Mouse (Mus musculus): ENCODE measurements at regions not wholly inside any gene's neighbourhood (a gene's known extent, or its start where the extent isn't known, plus 50 kb on each side); places are given as distances from the start of the nearest gene placed in this dataset.
A peak's percentile ranks its signal among the peaks of the same experiment; 100 is the strongest.

DNA sequence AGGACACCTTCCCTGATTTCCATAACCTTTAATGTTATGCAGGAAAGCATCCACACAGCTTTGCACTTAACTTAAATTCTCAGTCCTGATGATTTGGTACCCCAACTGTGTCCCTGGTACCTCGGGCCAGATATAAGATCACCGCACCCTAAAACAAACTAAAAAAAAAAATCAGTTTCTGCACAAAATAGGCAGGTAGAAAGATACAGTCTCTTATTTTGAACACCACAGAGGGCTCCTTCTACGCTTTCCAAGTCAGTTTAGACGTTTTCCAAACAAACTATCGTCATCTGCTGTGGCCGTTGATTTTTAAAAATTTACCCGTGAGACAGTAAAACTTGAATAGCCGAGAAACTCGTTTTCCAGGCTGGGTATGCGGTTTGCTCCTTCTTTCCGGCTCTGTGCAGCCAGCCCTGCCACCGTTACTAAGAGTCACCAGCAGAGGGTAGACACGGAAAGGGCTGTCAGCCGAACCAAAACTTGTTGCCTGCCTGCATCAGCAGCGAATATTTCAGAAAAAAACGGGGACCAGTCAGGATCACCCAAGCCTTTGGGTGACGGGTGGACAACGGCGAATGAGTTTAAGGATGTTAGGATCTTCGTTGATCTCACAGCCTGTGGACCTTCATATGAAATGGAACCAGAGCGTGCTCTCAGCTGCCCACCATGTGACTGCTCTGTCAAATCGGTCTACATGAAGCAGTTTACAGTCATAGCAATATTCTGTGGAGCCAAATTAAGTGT is 74.4 kb upstream of the Gpc5 start:
- DNase-seq, result peak; percentile 69

DNA sequence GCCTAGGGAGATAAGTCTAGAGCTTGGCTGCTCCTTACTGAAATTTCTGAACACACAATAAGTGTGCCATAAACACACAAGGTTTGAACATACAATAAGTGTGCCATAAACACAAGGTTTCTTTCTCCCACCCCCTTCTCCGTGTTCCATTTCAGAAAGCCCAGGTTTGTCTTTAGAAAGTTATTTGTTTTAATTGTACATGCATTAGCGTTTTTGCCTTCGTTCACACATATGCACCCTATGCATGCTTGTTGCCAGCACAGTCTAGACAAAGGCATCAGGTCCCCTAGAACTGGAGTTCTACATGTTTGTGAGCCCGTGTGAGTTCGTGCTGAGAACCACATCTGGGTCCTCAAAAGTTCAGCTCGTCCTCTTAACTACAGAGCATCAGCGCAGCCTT is 64.0 kb upstream of the Gpc5 start:
- DNase-seq, result no peak

DNA sequence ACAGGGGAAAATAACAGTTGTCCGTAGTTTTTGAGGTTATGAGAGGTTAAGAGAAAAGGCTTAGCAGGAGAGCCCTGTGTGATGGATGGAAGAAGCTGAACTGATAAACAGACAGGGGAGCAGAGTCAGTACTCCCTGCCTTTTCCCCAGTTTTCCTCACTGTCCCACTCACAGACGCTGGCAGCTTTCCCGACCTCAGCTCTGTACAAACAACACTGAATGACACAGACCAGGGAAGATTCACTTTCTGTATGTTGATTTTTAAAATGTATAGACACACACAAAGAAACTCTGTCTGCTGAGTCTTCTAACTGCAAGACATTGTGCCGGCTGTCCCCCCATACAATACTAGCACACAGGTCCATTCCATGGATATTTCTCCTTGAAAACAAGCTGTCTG is 60.3 kb upstream of the Gpc5 start:
- no peak for DNase-seq

DNA sequence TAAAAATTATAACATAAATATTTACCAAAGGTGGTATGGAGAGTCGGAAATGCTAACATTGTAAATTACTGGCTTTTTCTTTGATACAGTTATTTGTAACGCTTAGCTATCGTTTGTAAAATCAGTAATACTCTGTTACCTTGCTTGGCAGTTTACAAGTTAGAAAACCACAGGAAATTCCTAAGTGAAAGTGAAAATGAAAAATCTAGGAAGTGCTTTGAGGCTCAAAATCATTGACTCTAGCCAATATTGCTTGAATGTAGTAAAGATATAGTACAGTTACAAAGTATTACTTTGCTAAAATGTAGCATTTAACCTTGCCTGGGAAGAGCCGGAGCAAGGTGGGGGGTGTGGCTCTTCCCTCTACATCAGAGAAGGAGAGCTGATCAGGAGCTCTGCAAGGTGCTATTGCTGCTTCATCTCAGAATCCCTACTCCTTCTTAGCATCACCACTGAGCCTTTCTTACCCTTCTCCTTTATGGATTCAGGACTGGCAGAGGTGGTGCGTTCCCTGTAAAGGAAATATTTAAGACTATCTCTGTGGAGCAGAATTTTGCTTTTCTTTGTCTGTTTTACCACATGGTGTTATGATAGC is 58.5 kb upstream of the Gpc5 start:
- DNase-seq, result no peak

DNA sequence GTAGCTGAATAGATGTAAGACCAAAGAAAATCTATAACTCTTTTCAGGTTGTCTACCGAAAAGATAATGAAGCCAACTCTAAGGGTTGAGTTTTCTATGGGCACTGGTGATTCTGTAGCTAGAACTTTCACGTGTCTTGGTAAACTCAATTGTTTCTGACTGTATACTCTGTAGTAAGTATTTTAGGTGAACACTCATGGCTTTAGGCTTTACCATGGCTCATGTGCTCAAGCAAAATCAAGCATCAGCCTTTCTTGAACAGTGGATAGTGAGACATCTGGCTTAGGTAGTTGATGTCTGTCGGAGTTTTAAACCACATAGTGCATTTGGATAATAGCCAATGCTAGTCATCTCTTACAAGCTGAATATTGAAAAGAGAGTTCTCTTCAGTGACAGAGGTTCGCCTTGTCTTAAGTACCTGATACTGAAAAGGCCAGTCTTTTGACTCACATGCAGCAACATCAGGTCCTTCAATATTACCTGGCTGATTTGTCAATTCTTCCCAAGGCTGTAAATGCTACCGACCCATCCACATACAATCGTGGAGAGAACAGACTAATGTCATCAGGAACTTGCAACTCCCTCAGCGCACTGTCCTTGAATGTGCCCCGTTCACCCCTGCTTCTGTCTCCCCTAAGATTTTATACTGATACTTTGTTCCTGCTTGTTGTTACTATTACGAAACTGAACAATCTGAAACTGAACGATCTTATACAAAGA is 57.1 kb upstream of the Gpc5 start:
- DNase-seq, result no peak

DNA sequence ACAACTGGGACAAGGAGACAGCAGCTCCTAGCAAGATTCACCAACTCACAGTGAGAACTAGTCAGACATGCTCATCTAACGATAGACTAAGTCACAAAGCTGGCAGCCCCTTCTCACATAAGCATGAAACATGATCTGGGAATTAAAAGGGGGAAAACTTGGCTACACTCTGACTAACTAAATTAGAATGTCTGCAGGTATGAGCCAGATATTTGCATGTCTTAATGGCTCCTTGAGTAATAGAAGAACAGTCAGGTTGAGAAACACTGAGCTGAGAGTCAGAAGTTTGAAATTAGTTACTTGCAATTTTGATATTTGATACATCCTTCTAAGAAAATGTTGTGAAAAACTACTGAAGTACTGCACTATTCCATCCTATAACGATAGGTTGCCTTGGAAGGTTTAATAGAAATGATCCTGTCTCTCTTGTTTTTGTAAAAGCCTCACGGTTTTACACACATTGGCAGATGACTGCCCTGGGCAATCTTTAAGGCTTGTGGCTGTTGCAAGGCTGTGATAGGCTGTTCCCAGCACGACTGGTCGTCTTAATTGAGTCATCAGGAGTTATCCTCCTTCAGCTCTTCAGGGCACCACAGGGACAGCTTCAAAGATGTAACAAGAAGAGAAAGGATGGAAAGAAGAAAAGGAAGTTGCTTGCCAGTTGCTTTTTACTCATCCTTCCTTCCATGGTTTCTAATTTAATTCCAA is 54.8 kb upstream of the Gpc5 start:
- no peak for DNase-seq

DNA sequence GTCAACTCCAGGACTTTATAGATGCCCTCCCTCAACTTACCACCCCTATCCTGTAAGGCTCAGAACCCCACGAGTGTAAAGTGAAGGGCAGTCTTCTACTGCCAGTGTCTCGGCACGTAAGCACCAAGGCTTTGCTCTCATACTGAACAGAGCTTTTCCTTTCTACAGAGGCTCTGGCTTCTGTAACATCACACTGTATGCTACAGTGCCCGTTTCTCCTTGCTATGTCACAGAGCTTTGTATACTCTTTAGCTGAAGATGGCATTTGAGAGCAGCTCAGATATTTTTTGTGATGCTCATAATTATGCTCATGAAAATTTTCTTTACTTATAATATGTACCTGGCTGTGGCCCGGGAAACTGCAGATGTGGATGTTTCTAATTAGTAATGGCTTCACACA is 53.2 kb upstream of the Gpc5 start:
- DNase-seq, result no peak

DNA sequence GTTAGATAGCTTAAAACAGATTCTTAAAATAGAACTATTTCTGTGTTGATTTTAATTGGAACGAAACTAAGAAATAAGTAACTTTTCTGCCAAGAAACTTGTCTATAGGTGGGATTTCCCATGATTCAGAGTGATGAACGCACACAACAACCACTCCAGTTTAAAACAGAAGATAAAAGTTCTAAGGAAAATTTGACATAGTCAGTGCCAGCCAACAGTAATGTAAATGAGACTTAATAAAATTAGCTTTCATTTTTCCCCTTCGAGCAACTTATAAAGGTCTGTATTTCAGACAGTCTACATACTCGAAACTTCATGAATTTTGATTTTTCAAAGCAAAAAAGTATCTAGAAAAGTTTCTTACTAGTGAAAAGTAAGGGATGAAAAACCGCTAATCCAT is 52.5 kb upstream of the Gpc5 start:
- DNase-seq, result no peak

DNA sequence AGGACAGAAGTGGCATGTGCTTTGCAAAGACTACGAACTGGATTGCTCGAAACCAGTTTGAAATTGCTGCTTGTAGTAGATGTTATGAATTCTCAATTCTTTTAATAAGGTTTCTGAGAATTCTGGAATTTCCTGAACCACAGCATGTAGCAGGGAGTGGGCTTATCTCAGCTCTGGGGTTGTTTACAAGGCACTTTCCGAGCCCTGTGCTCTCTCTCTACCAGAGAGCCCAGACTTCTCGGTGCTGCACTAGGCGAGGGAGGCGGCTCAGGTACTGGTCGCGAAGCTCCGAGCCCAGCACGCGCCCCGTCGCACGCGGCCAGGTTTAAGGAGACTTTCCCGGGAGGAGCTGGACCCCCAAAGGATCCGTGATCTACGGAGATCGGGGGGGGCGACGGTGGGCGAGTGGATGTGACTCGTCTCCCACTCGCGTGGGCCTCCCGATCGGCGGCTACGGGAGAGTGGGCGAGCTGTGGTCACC is 51.9 kb upstream of the Gpc5 start:
- peak; percentile 40 for DNase-seq

DNA sequence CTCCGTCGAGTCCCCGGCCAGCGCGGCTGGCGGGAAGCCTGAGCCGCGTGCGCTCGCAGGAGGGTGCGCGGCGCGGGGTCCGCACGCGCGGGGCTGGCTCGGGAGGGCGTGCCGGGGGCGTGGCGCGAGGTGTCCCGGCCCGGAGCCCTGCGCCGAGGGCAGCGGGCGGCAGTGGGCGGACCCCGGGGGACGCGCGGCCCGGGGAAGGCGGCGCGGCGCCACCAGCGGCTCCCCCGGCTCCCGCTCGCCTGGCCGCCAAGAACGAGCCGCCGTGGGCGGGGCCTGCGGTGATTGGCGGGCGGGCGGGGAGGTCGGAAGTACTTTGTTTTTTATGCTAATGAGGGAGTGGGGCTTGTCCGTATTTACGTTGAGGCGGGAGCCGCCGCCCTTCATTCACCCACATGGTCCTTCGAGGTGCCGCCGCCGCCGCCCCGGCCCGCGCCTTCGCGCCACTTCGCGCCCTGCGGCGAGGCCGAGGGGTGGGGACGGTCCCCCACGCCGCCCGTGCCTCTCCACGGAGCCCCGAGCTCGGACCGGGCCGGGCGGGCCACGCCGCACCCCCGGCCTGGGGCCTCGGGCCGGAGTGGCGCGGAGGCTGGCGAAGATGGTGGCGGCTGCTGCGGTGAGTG is 51.3 kb upstream of the Gpc5 start:
- DNase-seq, result peak; percentile 89

DNA sequence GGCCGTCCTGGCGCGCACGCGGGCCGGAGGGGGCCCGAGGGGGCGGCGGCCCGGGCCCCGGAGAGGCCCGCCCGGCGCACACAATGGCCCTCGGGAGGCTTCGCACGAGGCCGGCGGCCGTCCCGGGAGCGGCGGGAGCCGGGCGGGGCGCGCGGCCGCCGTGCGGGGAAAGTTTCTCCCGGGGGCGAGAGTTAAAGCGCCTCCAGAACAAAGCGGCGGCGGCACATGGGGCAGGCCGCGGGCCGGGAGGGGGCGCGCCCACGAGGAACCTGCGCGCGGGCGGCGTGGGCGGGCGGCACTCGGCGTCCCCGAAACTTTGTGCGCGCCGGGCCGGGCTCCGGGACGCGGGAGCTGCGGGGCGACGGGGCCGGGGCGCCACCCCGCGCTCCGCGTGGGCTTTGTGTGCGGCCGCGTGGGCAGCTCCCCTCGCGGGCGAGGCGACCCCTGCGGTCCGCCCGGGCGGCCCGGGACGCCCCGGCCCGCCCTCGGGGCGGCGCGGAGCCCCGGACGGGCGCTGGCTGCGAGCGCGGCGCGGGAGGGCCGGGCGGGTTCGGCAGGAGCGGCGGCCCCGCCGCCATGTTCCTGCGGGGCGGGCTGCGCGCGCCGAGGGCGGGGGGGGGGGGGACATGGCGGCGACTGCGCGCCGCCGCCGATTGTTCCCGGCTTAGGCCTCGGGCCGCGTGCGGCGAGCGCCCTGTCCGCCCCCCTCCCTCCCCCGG is 50.5 kb upstream of the Gpc5 start:
- peak; percentile 18 for DNase-seq

DNA sequence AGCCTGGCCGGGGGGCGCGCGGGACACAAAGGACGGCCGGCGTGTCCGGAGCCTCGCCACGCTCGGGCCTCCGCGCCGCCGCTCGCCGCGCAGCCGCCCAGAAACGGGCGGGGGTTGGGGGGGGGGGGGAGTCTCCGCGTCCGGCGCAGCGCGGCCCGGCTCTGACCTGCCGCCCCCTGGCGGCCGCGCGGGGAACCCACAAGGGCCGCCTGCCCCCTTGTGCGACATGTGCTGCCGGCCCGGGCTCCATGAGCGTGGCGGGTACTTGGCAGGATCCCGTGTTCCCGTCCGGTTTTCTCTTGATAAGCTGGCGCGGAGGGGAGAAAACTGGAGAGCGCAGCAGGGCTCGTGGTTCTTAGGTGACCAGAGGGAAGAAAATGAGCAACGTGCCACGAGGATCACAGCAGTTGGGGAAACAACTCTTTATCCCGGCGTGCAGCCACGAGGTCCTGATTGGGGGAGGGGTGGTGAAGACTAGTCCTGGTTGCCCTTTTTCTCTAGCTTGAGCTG is 49.9 kb upstream of the Gpc5 start:
- DNase-seq, result peak; percentile 91
